Mouse (Mus musculus) naive thymus-derived CD4-positive, alpha-beta T cell, adult 2 months (primary cell): ENCODE data around the gene 6820408C15Rik.

Experiments
- DNase-seq: peaks from one replicate; pipeline ENCODE4 v3.0.0-alpha.2; 2011; ENCODE audit warnings: low read depth

The 6820408C15Rik gene

DNA sequence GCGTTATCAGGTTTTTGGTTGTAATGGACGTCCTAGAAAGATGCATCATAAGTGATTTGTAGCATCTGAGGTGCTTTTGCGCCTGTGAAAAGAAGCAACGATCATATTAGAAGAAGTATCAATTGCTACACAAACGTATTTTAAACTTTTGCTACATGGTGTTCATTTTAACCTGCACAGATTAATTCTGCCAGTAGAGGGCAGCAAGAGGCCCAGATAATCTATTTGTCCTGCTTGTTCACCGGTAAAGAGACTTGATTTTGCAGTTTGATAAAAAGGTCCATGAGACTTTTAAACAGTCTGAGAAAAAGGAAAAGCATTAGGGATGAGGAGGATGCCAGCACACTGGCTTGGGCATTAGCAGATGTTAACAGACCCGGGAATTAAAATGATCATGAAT lies 55.6 kb downstream of the 6820408C15Rik start:
- DNase-seq, result peak; percentile 48

DNA sequence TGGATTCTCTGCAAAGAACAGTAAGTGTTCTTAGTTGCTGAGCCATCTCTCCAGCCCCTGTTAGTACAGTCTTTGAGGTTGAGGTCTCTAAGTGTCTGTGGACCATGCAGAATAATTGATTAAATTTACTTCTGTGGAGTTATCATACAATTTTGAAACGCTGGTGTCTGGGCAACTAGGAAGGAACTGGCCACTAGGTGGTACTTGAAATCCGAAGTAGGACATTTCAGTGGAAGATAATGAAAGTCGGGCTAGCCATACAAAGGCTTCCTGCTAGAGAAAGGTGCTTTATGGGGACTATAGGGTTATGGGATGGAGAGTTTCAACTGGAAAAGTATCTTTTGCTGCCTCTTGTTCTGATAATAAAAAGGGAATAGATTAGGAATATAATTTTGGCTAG lies 57.0 kb downstream of the 6820408C15Rik start:
- DNase-seq, result no peak

DNA sequence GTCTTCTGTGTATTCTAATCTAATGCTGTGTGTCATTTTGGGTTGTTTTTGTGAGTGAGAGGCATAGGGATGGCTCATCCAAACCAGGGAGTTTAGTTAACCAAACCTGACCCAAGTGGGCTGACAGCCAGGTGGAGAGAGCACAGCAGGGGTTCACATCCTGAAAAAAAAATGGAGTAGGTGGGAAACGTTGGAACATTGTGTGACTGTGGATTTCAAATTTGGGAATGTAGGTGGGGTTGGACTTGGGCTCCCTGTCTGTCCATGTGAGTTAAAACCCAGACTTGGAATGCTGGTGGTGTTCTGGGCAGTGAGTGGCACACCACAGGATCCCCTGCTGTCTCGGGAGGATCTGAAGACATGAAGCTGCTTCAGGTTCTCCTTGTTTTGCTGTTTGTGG lies 61.4 kb downstream of the 6820408C15Rik start, which contains the start of gene Defb20:
Defb20 (plus strand) TSS at position 301 of the 400 bp plus-strand sequence.
- DNase-seq, result no peak

GRCm38 (mm10) chr2:152480881-152481280 lies 65.5 kb downstream of the 6820408C15Rik start:
- DNase-seq, result no peak

- DNase-seq, result no peak
Observed at GRCm38 (mm10) chr2:152481726-152482125, 66.3 kb downstream of the 6820408C15Rik start.

DNA sequence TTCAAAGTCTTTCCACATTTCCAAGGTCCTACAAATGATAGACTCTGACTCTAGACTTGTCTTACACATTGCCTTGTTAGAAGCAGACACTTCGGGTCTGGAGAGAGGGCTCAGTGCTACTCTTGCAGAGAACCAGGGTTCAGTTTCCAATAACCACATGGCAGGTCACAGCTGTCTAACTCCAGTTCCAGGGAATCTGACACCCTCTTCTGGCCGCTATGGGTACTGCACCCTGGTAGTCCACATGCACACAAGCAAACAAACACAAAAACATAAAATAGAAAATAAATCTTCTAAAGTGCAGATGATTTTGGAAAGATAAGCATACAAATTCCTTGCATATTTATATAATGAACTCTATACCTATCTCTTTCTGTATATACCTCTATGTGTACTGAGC lies 71.6 kb downstream of the 6820408C15Rik start:
- no peak for DNase-seq

DNA sequence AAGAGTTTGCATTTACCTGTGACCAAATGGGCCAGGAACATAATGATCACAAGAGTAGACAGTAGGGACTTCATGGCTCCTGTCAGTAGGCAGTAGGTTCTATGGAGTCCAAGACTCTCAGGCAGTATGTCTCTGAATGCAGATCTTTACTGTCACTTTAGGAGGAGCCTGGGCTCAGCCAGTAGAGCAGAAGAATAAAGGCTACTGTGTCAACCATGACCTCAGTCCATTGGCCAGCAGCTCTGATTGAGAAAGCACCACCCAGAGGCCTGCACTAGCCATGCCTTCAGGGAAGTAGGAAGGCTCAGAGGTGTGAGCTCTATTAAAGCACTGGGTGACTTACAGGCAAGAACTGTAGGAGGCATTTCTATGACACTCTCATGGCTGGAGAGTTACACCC lies 74.7 kb downstream of the 6820408C15Rik start, which contains the start of gene Defb22:
Defb22 (minus strand) TSS at position 101 of the 400 bp plus-strand sequence.
- DNase-seq, result no peak

- no peak for DNase-seq
Observed at GRCm38 (mm10) chr2:152493151-152493550, 77.8 kb downstream of the 6820408C15Rik start.
